Mouse (Mus musculus): ENCODE measurements around the gene Sec24b. TPM values are rescaled to one million over a fixed set of nuclear protein-coding genes. Genes with fewer than 3 reads are reported as not detected.

The Sec24b gene
- total and polyA plus RNA-seq, 3 experiments, result 14.3 to 50.6 (median 31.2) TPM

GRCm38 (mm10) chr3:129962533-129962932 lies 98.8 kb downstream of the Sec24b start:
- dilution Hi-C loops (cut with MboI; ENCODE audit: extremely low pct_ligation_motif_present, extremely low pct_unique_long_range_greater_than_20kb, low sequenced_read_pairs) (no loop called here), in situ Hi-C loops (cut with MboI; ENCODE audit: low pct_ligation_motif_present, low pct_unique_long_range_greater_than_20kb, low sequenced_read_pairs) (no loop called here)
- Histone ChIP-seq H3K27me3 (replicated peaks) (no peaks in the 10 kb centered on the region), H3K9me3 (replicated peaks; ENCODE audit: low read length) (no peaks in the 10 kb centered on the region), H3K79me2 (replicated peaks; ENCODE audit: control insufficient read depth, extremely low read depth, insufficient read depth, poor library complexity, severe bottlenecking) (no peaks in the 10 kb centered on the region), H3K9ac (ENCODE audit: insufficient read depth, low read depth) (no peak overlapping the region), H3K4me3 (replicated peaks in 1 of 3; ENCODE audit: low read depth in 2 of 3, low read length in 2 of 3, poor library complexity in 1 of 3) (no peak overlapping the region), H3K4me1 (ENCODE audit: control insufficient read depth in 1 of 2, insufficient read depth in 2 of 2) (no peaks in the 10 kb centered on the region), H3K36me3 (replicated peaks in 1 of 2; ENCODE audit: control insufficient read depth in 1 of 2, insufficient read depth in 1 of 2, low read length in 1 of 2) (no peaks in the 10 kb centered on the region), H3K4me2 (ENCODE audit: insufficient read depth, low read depth, poor library complexity, severe bottlenecking) (no peak overlapping the region), H3K27ac (ENCODE audit: insufficient read depth, low read depth) (no peak overlapping the region)
- TF ChIP-seq RCOR1 (conservative IDR thresholded peaks at IDR 0.05; ENCODE audit: low read depth, low read length) (no peak), CHD1 (IDR thresholded peaks at IDR 0.05; ENCODE audit: low read depth, low read length) (no peak), E2F4 (IDR thresholded peaks at IDR 0.05; ENCODE audit: insufficient replicate concordance, low read depth, low read length) (no peak)
- DNase-seq (ENCODE audit: extremely low read depth), result no peak

DNA sequence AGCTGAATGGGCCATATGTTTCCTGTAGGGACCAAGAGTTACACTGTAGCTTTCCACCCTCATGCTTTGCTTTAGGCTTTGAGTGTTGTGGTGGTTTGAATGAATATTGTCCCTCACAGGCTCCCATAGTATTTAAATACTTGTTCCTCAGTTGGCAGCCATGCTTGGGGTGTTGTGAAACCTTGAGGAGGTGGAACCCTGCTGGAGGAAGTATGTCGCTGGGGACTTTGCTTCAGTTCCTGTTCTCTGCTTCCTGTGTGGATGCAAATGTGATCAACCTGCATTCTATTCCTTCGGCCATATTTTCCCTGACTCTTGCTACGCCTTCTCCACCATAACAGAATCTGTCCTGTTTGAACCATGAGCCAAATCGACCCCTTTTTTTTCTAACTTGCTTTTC lies 108.1 kb downstream of the Sec24b start:
- no peak overlapping the region for H3K9ac ChIP-seq (ENCODE audit: insufficient read depth, low read depth)
- H3K27me3 ChIP-seq (replicated peaks), result no peaks in the 10 kb centered on the region
- dilution Hi-C loops (cut with MboI; ENCODE audit: extremely low pct_ligation_motif_present, extremely low pct_unique_long_range_greater_than_20kb, low sequenced_read_pairs), result no loop called here
- peak; percentile 14 for DNase-seq (ENCODE audit: extremely low read depth)
- in situ Hi-C loops (cut with MboI; ENCODE audit: low pct_ligation_motif_present, low pct_unique_long_range_greater_than_20kb, low sequenced_read_pairs), result no loop called here
- H3K9me3 ChIP-seq (replicated peaks; ENCODE audit: low read length), result peaks cover 3% of the 10 kb centered on the region
- no peak overlapping the region for H3K27ac ChIP-seq (ENCODE audit: insufficient read depth, low read depth)
- no peak overlapping the region for H3K4me3 ChIP-seq (replicated peaks in 1 of 3; ENCODE audit: low read depth in 2 of 3, low read length in 2 of 3, poor library complexity in 1 of 3)
- H3K4me2 ChIP-seq (ENCODE audit: insufficient read depth, low read depth, poor library complexity, severe bottlenecking), result no peak overlapping the region
- TF ChIP-seq MAX (IDR thresholded peaks at IDR 0.05; ENCODE audit: low read length) (no peak), POLR2AphosphoS2 (IDR thresholded peaks at IDR 0.05; ENCODE audit: low read depth, low read length) (no peak), RCOR1 (conservative IDR thresholded peaks at IDR 0.05; ENCODE audit: low read depth, low read length) (no peak), ELF1 (IDR thresholded peaks at IDR 0.05; ENCODE audit: low read depth, low read length) (no peak), USF1 (IDR thresholded peaks at IDR 0.05; ENCODE audit: low read depth, low read length) (no peak), MAZ (IDR thresholded peaks at IDR 0.05; ENCODE audit: low read depth, low read length) (no peak)
- peaks cover 0 to 4% of the 10 kb centered on the region in 2 experiments; a peak in 3 of 4 replicates for H3K4me1 ChIP-seq (ENCODE audit: control insufficient read depth in 1 of 2, insufficient read depth in 2 of 2)
- H3K36me3 ChIP-seq (replicated peaks in 1 of 2; ENCODE audit: control insufficient read depth in 1 of 2, insufficient read depth in 1 of 2, low read length in 1 of 2), result no peaks in the 10 kb centered on the region
- no peaks in the 10 kb centered on the region for H3K79me2 ChIP-seq (replicated peaks; ENCODE audit: control insufficient read depth, extremely low read depth, insufficient read depth, poor library complexity, severe bottlenecking)

GRCm38 (mm10) chr3:129949158-129949773 lies 112.1 kb downstream of the Sec24b start:
- no peak for TF ChIP-seq RAD21 (IDR thresholded peaks at IDR 0.05; ENCODE audit: low read depth, low read length)
- TF ChIP-seq USF2 (conservative IDR thresholded peaks at IDR 0.05; ENCODE audit: low read depth, low read length), result peak; percentile 33
- peak; percentile 73 for TF ChIP-seq HCFC1 (IDR thresholded peaks at IDR 0.05; ENCODE audit: low read depth, low read length)
- TF ChIP-seq CHD2 (IDR thresholded peaks at IDR 0.05; ENCODE audit: low read length), result no peak
- no peak for TF ChIP-seq MXI1 (IDR thresholded peaks at IDR 0.05; ENCODE audit: low read depth, low read length)
- peak; percentile 50; the same call in 1 of the 2 replicates for TF ChIP-seq USF1 (IDR thresholded peaks at IDR 0.05; ENCODE audit: low read depth, low read length)
- TF ChIP-seq POLR2AphosphoS2 (IDR thresholded peaks at IDR 0.05; ENCODE audit: low read depth, low read length), result no peak
- TF ChIP-seq ETS1 (conservative IDR thresholded peaks at IDR 0.05; ENCODE audit: low read depth, low read length), result no peak
- no peaks in the 10 kb centered on the region for H3K27me3 ChIP-seq (replicated peaks)
- no peak overlapping the region for H3K4me2 ChIP-seq (ENCODE audit: insufficient read depth, low read depth, poor library complexity, severe bottlenecking)
- H3K9ac ChIP-seq (ENCODE audit: insufficient read depth, low read depth), result no peak overlapping the region
- H3K27ac ChIP-seq (ENCODE audit: insufficient read depth, low read depth), result no peak overlapping the region
- H3K79me2 ChIP-seq (replicated peaks; ENCODE audit: control insufficient read depth, extremely low read depth, insufficient read depth, poor library complexity, severe bottlenecking), result no peaks in the 10 kb centered on the region
- H3K4me1 ChIP-seq (ENCODE audit: control insufficient read depth in 1 of 2, insufficient read depth in 2 of 2), result peaks cover 0 to 7% of the 10 kb centered on the region in 2 experiments; a peak in 3 of 4 replicates
- H3K9me3 ChIP-seq (replicated peaks; ENCODE audit: low read length), result peaks cover 3% of the 10 kb centered on the region
- dilution Hi-C loops (cut with MboI; ENCODE audit: extremely low pct_ligation_motif_present, extremely low pct_unique_long_range_greater_than_20kb, low sequenced_read_pairs) (no loop called here), in situ Hi-C loops (cut with MboI; ENCODE audit: low pct_ligation_motif_present, low pct_unique_long_range_greater_than_20kb, low sequenced_read_pairs) (no loop called here)
- DNase-seq (ENCODE audit: extremely low read depth), result no peak
- no peak overlapping the region for H3K4me3 ChIP-seq (replicated peaks in 1 of 3; ENCODE audit: low read depth in 2 of 3, low read length in 2 of 3, poor library complexity in 1 of 3)
- H3K36me3 ChIP-seq (replicated peaks in 1 of 2; ENCODE audit: control insufficient read depth in 1 of 2, insufficient read depth in 1 of 2, low read length in 1 of 2), result no peaks in the 10 kb centered on the region
